Mouse (Mus musculus) midbrain, postnatal 0 days (tissue): Measurements from ENCODE around the gene Micall2. TPM values are rescaled to one million over a fixed set of nuclear protein-coding genes. Genes with fewer than 3 reads are reported as not detected.

Source experiments
- ATAC-seq: fragments of 200-750 bp; cut with Nextera tagmentation; 2 replicates; pipeline ENCODE4 v1.8.0; 2017; ENCODE audit warnings: moderate number of reproducible peaks, mild to moderate bottlenecking, moderate TSS enrichment, moderate library complexity; ENCODE audit not compliant: low FRiP score
- DNase-seq: peaks from one replicate; pipeline ENCODE4 v3.0.0-alpha.2; 2015; ENCODE audit warnings: low spot score
- H3K27ac ChIP-seq: fragments of 300-500 bp; sonication (generic); 2 replicates; pipeline ENCODE4 v1.5.1; 2014; ENCODE audit warnings: low read depth, mild to moderate bottlenecking, low read length, mixed read lengths
- H3K27me3 ChIP-seq: fragments of 300-500 bp; sonication (generic); 2 replicates; pipeline ENCODE4 v1.6.1; 2014; ENCODE audit warnings: low read length, control low read depth, mixed read lengths; ENCODE audit not compliant: insufficient read depth
- H3K36me3 ChIP-seq: fragments of 300-500 bp; sonication (generic); 2 replicates; pipeline ENCODE4 v1.6.1; 2014; ENCODE audit warnings: low read length, control low read depth, mixed read lengths; ENCODE audit not compliant: insufficient read depth
- H3K4me1 ChIP-seq: fragments of 300-500 bp; sonication (generic); 2 replicates; pipeline ENCODE4 v1.6.1; 2014; ENCODE audit warnings: mild to moderate bottlenecking, control low read depth, antibody characterized with exemption, low read length, mixed read lengths; ENCODE audit not compliant: insufficient read depth
- H3K4me2 ChIP-seq: fragments of 300-500 bp; sonication (generic); 2 replicates; pipeline ENCODE4 v1.6.1; 2014; ENCODE audit warnings: low read depth, mild to moderate bottlenecking, low read length, mixed read lengths; ENCODE audit not compliant: poor library complexity, severe bottlenecking
- H3K4me3 ChIP-seq: fragments of 300-500 bp; sonication (generic); 2 replicates; pipeline ENCODE4 v1.5.1; 2014; ENCODE audit warnings: low read depth, mild to moderate bottlenecking, low read length, moderate library complexity
- H3K9ac ChIP-seq: fragments of 300-500 bp; sonication (generic); replicated peaks from 2 replicates; pipeline ENCODE4 v1.6.1; 2014; ENCODE audit warnings: mild to moderate bottlenecking, low read length, moderate library complexity, mixed read lengths; ENCODE audit not compliant: poor library complexity, severe bottlenecking
- H3K9me3 ChIP-seq: fragments of 300-500 bp; sonication (generic); 2 replicates; pipeline ENCODE4 v1.6.1; 2016; ENCODE audit warnings: low read length, control low read depth
- CTCF ChIP-seq: IDR thresholded peaks from 2 replicates; pipeline ENCODE4 v1.5.1; 2016; ENCODE audit warnings: antibody characterized with exemption, mild to moderate bottlenecking
- WGBS: fragments of 180-500 bp; shearing (Covaris S2); extraction: QIAGEN DNeasy Blood & Tissue Kit; methylation state at CpG from one replicate; pipeline ENCODE4 v1.1.7; 2014; 5-methylcytosine and 5-hydroxymethylcytosine counted together
- polyA plus RNA-seq: library from polyadenylated mRNA; unstranded; fragments of >200 nt; fragmentation: Nextera tagmentation; extraction: Ambion mirVana; gene quantifications from 2 replicates; pipeline ENCODE4 v1.2.1, GENCODE M21; 2015
- total RNA-seq: library from RNA; depleted of rRNA; stranded (reverse); fragments of >200 nt; gene quantifications from 2 replicates; pipeline ENCODE4 v1.2.3, GENCODE M21; 2014

The Micall2 gene
- total and polyA plus RNA-seq, 2 experiments from 2014 or later, result 16.6 to 17.4 TPM

DNA sequence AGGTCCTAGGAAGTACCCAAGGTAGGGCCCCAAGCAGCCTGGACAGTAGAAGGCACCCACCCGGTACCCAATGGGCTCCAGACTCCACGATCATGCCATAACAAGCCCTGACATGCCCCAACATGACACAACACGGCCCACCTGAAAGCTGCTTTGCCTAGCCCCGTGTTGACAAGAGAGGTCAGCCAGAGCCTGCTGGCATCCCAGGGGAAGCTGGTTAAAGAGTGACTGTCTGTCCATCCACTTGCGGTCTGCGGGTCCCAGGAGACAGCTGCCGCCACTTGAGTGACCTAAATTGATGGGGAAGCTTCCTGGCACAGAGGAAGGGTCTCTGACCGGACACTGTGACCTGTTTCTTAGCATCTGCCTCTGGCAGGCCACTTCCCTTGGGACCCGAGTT is 13.0 kb downstream of the Micall2 start:
- Histone ChIP-seq H3K4me1 (no peaks in the 10 kb centered on the region), H3K9ac (no peak overlapping the region), H3K27ac (no peak overlapping the region), H3K36me3 (no peaks in the 10 kb centered on the region; the same call in 1 of the 2 replicates), H3K27me3 (no peaks in the 10 kb centered on the region), H3K4me3 (no peak overlapping the region), H3K9me3 (no peaks in the 10 kb centered on the region), H3K4me2 (no peak overlapping the region)
- no peak for ATAC-seq
- 83% methylated on average over 9 of the region's 9 CpGs for WGBS
- DNase-seq, result no peak
- no peak for TF ChIP-seq CTCF

DNA sequence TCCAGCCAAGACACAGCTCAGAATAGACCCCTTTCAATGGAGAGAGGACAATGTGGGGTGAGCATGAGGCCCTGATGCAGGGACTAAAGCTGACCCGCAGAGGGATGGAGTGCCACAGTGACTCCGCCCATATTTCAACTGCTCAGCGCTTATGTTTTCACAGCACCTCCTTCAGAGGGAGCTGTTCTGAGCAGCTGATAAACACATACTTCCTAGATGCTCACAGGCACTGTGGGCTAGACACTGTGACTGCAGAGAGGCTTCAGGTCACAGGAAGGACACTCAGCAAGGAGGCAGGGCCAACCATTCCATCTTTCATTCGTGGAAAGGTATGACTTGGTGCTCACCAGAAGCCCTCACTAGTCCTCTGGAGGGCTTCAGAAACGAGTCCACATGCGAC is 13.4 kb downstream of the Micall2 start:
- 79% methylated on average over 6 of the region's 6 CpGs for WGBS

GRCm38 (mm10) chr5:139718949-139719348 is 17.2 kb downstream of the Micall2 start:
- no peak for DNase-seq
- Histone ChIP-seq H3K4me3 (no peak overlapping the region), H3K27me3 (no peaks in the 10 kb centered on the region), H3K9me3 (no peaks in the 10 kb centered on the region), H3K4me2 (no peak overlapping the region), H3K4me1 (no peaks in the 10 kb centered on the region), H3K27ac (no peak overlapping the region), H3K36me3 (peaks cover 7% of the 10 kb centered on the region; the same call in 1 of the 2 replicates), H3K9ac (no peak overlapping the region)
- 68% methylated on average over 7 of the region's 7 CpGs for WGBS
- TF ChIP-seq CTCF, result no peak
- no peak for ATAC-seq

More for the DNA sequence above, 13.4 kb downstream of the Micall2 start:
- Histone ChIP-seq H3K27me3 (no peaks in the 10 kb centered on the region), H3K36me3 (no peaks in the 10 kb centered on the region; the same call in 1 of the 2 replicates), H3K9me3 (no peaks in the 10 kb centered on the region), H3K4me3 (no peak overlapping the region), H3K4me2 (no peak overlapping the region), H3K4me1 (no peaks in the 10 kb centered on the region), H3K9ac (no peak overlapping the region), H3K27ac (no peak overlapping the region)
- ATAC-seq, result no peak
- DNase-seq, result no peak
- TF ChIP-seq CTCF, result peak; percentile 4; the same call in 1 of the 2 replicates

DNA sequence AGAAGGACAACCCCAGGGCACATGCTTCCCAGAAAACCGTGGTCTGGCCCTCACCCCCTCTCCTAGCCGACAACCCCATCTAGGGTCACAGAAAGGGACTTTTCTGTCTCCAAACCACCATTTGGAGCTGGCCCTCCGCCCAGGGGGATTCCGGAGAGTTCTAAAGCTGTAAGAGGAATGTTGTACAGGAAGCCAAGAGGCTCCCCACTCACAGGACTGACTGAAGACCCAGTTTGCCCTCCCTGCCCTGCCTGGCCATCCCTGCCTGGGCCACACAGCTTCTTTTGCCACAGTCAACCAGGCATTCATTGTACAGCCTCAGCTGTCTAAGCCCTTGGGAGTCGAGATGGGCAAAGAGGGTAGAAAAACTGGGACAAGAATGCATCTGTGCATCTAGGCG is 17.6 kb downstream of the Micall2 start:
- H3K27me3 ChIP-seq, result no peaks in the 10 kb centered on the region
- no peak overlapping the region for H3K27ac ChIP-seq
- H3K4me2 ChIP-seq, result no peak overlapping the region
- TF ChIP-seq CTCF, result no peak
- no peak overlapping the region for H3K4me3 ChIP-seq
- ATAC-seq (no peak), DNase-seq (peak; percentile 24)
- H3K4me1 ChIP-seq, result no peaks in the 10 kb centered on the region
- H3K9ac ChIP-seq, result no peak overlapping the region
- 51% methylated on average over 6 of the region's 6 CpGs for WGBS
- peaks cover 7% of the 10 kb centered on the region; the same call in 1 of the 2 replicates for H3K36me3 ChIP-seq
- no peaks in the 10 kb centered on the region for H3K9me3 ChIP-seq

DNA sequence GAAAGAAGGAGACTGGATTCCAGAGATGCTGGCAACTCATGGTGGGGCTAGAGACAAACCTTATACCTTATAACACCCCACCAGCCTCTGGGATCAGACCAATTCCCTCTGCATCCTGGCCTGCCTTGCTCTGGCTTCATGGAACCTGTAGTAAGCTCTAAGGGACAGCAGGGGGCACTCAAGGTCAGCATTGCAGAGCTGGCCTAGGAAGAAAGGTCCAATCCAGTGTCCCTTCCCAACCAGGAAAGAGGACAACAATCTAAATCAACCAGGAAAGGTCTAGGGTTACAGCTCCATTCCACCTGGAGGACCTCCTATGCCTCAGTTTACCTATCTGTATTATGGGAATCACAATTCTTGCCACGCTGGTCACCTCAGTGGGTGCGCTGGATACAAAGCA is 18.4 kb downstream of the Micall2 start:
- Histone ChIP-seq H3K9me3 (no peaks in the 10 kb centered on the region), H3K4me1 (no peaks in the 10 kb centered on the region), H3K9ac (no peak overlapping the region), H3K36me3 (peaks cover 8% of the 10 kb centered on the region; the same call in 1 of the 2 replicates), H3K27ac (no peak overlapping the region), H3K27me3 (no peaks in the 10 kb centered on the region), H3K4me2 (no peak overlapping the region), H3K4me3 (no peak overlapping the region)
- WGBS, result 100% methylated on average over 2 of the region's 2 CpGs
- TF ChIP-seq CTCF, result peak; percentile 79
- ATAC-seq (no peak), DNase-seq (peak; percentile 57)

DNA sequence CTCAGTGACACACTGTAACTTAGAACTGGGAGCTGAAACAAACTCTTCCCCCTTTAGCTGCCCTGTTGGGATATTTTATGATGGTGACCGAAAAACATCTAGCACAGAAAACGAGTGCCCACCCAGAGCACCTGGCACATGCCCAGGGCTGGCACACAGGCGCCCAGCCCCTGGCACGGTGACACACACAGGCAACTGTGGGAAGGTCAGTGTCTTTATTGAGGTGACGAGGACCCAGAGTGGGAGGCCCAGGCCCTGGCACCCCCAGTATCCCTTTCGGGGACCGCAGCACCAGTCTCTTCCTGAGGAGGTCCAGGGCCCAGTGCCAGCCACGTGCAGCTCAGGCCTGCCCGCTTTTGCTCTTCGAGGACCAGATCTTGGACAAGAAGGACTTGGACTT is 29.6 kb downstream of the Micall2 start:
- no peak overlapping the region for H3K27ac ChIP-seq
- DNase-seq, result no peak

More for the DNA sequence above, 29.6 kb downstream of the Micall2 start:
- H3K4me1 ChIP-seq, result no peaks in the 10 kb centered on the region
- no peak overlapping the region for H3K9ac ChIP-seq
- no peaks in the 10 kb centered on the region for H3K27me3 ChIP-seq
- H3K4me3 ChIP-seq, result no peak overlapping the region
- TF ChIP-seq CTCF, result no peak
- no peak for ATAC-seq
- H3K4me2 ChIP-seq, result no peak overlapping the region
- 89% methylated on average over 10 of the region's 10 CpGs for WGBS
- peaks cover 50% of the 10 kb centered on the region for H3K36me3 ChIP-seq
- no peaks in the 10 kb centered on the region for H3K9me3 ChIP-seq
